27 mouse cellular contexts compared by ENCODE assay signal in the genomic region with DNA sequence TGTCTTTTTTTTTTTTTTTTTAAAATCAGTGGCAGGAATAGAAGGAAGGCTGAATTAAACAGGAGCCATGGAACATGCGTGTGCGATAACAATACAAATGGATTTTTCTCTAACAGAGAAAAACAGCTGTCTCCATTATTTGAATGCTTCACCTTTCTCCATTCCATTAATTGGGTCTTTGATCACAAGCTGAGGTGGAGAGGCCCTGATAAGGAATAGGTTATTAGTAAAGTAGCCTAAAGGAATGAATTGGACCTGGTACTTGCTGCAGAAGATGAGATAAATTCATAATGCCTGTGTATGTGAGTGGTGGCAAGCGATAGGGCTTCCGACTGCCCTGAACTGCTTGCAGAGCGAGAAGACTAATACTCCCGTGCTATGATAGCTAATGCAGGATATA.
DNase-seq lines count a peak whose midpoint lies in the region; ATAC-seq lines count a peak whose summit lies in the region.
"Had no signal": no experiment of that assay in that cellular context is flagged by ENCODE, and none has a peak within 500 bp of the region (broad histone marks: within the 10 kb centered on the region; RNA-seq: fewer than 3 reads in every experiment).

No protein-coding gene starts in this region.

- H3K27ac ChIP-seq in kidney, embryonic 15.5 days = 0 out of 2 replicates have a peak overlapping the region, but pooled peaks have one; percentile 39
- H3K27ac ChIP-seq in kidney, embryonic 16.5 days (ENCODE audit: low read length) = no peak overlapping the region
- peak overlapping the region; percentile 81 for H3K27ac ChIP-seq in hindbrain, embryonic 13.5 days
- peak overlapping the region; percentile 63; the same call in 1 of the 2 replicates for H3K27ac ChIP-seq in midbrain, embryonic 14.5 days (replicated peaks; ENCODE audit: low read depth, low read length)
- 0 out of 2 replicates have a peak overlapping the region, but pooled peaks have one; percentile 35 for H3K27ac ChIP-seq in neural tube, embryonic 14.5 days (ENCODE audit: low read depth, low read length)
- H3K27ac ChIP-seq: forebrain, embryonic 10.5 days; left cerebral cortex, adult 2 months; limb, embryonic 12.5 days; liver, embryonic 15.5 days had no signal

- no peaks in the 10 kb centered on the region for H3K27me3 ChIP-seq in kidney, embryonic 15.5 days
- H3K27me3 ChIP-seq in kidney, embryonic 16.5 days (ENCODE audit: insufficient read depth, low read length) = no peaks in the 10 kb centered on the region
- no peaks in the 10 kb centered on the region for H3K27me3 ChIP-seq in hindbrain, embryonic 13.5 days
- no peaks in the 10 kb centered on the region for H3K27me3 ChIP-seq in midbrain, embryonic 14.5 days (ENCODE audit: control insufficient read depth, insufficient read depth, low read length)
- H3K27me3 ChIP-seq in neural tube, embryonic 14.5 days (ENCODE audit: control insufficient read depth, insufficient read depth, low read length) = no peaks in the 10 kb centered on the region
- H3K27me3 ChIP-seq: embryonic facial prominence, embryonic 13.5 days; limb, embryonic 12.5 days; liver, embryonic 15.5 days; Patski had no signal

- peak; percentile 71 for DNase-seq in midbrain, embryonic 14.5 days
- no peak for DNase-seq in gastrocnemius, adult 18-20 months (ENCODE audit: low spot score)
- no peak for DNase-seq in layer of hippocampus, adult 18-20 months (ENCODE audit: low spot score in 2 of 2)
- DNase-seq: adrenal gland, postnatal 10 days; cerebellum, adult 11-12 months; cerebellum, adult 9-11 months; gastrocnemius, postnatal 14 days; heart, postnatal 14 days; kidney, adult 8-10 months; kidney, postnatal 14 days; lung, embryonic 14.5 days; lung, postnatal 36 days; retina, postnatal 1 day; right cerebral cortex, postnatal 14 days; thymus, postnatal 4 days had no signal

- 70% methylated on average over 6 of the region's 6 CpGs for WGBS in kidney, embryonic 15.5 days
- WGBS in kidney, embryonic 16.5 days = 77% methylated on average over 6 of the region's 6 CpGs
- 51% methylated on average over 6 of the region's 6 CpGs for WGBS in hindbrain, embryonic 13.5 days
- WGBS in midbrain, embryonic 14.5 days = 54% methylated on average over 6 of the region's 6 CpGs
- WGBS in neural tube, embryonic 14.5 days = 60% methylated on average over 6 of the region's 6 CpGs

- no peak overlapping the region for H3K9ac ChIP-seq in kidney, embryonic 15.5 days
- H3K9ac ChIP-seq in kidney, embryonic 16.5 days (replicated peaks; ENCODE audit: low read length) = no peak overlapping the region
- no peak overlapping the region for H3K9ac ChIP-seq in hindbrain, embryonic 13.5 days
- no peak overlapping the region for H3K9ac ChIP-seq in midbrain, embryonic 14.5 days (replicated peaks; ENCODE audit: low read length)
- H3K9ac ChIP-seq in neural tube, embryonic 14.5 days (replicated peaks; ENCODE audit: low read depth, low read length) = no peak overlapping the region
- H3K9ac ChIP-seq: embryonic facial prominence, embryonic 13.5 days; limb, embryonic 12.5 days; liver, embryonic 15.5 days; lung, embryonic 14.5 days had no signal

- no peak for ATAC-seq in kidney, embryonic 15.5 days (replicated peaks; ENCODE audit: low FRiP score)
- ATAC-seq in kidney, embryonic 16.5 days (ENCODE audit: low FRiP score, low TSS enrichment) = no peak
- ATAC-seq in hindbrain, embryonic 13.5 days (ENCODE audit: low FRiP score) = peak; percentile 73
- peak; percentile 76; the same call in 1 of the 2 replicates for ATAC-seq in midbrain, embryonic 14.5 days (ENCODE audit: low FRiP score, low TSS enrichment)
- peak; percentile 60; the same call in 1 of the 2 replicates for ATAC-seq in neural tube, embryonic 14.5 days (ENCODE audit: low read depth)
- ATAC-seq: forebrain, embryonic 16.5 days; intestine, embryonic 16.5 days; Patski had no signal

- H3K4me1 ChIP-seq in kidney, embryonic 15.5 days = peaks cover 7% of the 10 kb centered on the region
- H3K4me1 ChIP-seq in kidney, embryonic 16.5 days (ENCODE audit: insufficient read depth, low read length) = peaks cover 8% of the 10 kb centered on the region; the same call in 1 of the 2 replicates
- H3K4me1 ChIP-seq in hindbrain, embryonic 13.5 days (replicated peaks) = peaks cover 14% of the 10 kb centered on the region
- H3K4me1 ChIP-seq in midbrain, embryonic 14.5 days (ENCODE audit: control insufficient read depth, insufficient read depth, low read length) = 0 out of 2 replicates have a peak, but pooled peaks cover 10% of the 10 kb centered on the region
- H3K4me1 ChIP-seq in neural tube, embryonic 14.5 days (ENCODE audit: control insufficient read depth, insufficient read depth, low read length) = 0 out of 2 replicates have a peak, but pooled peaks cover 3% of the 10 kb centered on the region
- H3K4me1 ChIP-seq: forebrain, embryonic 10.5 days; limb, embryonic 12.5 days; liver, embryonic 15.5 days had no signal

- H3K36me3 ChIP-seq in kidney, embryonic 15.5 days = no peaks in the 10 kb centered on the region
- no peaks in the 10 kb centered on the region for H3K36me3 ChIP-seq in kidney, embryonic 16.5 days (ENCODE audit: insufficient read depth, low read length)
- no peaks in the 10 kb centered on the region for H3K36me3 ChIP-seq in hindbrain, embryonic 13.5 days
- no peaks in the 10 kb centered on the region for H3K36me3 ChIP-seq in midbrain, embryonic 14.5 days (ENCODE audit: control insufficient read depth, insufficient read depth, low read length)
- H3K36me3 ChIP-seq in neural tube, embryonic 14.5 days (ENCODE audit: control insufficient read depth, insufficient read depth, low read length) = no peaks in the 10 kb centered on the region
- H3K36me3 ChIP-seq: embryonic facial prominence, embryonic 13.5 days; forebrain, embryonic 10.5 days; limb, embryonic 12.5 days; liver, embryonic 15.5 days had no signal

- H3K4me2 ChIP-seq in kidney, embryonic 15.5 days = no peak overlapping the region
- H3K4me2 ChIP-seq in kidney, embryonic 16.5 days (replicated peaks; ENCODE audit: low read depth, low read length) = no peak overlapping the region
- no peak overlapping the region; the same call in 1 of the 2 replicates for H3K4me2 ChIP-seq in hindbrain, embryonic 13.5 days
- H3K4me2 ChIP-seq in midbrain, embryonic 14.5 days (ENCODE audit: low read length) = peak overlapping the region; percentile 15; the same call in 1 of the 2 replicates
- H3K4me2 ChIP-seq in neural tube, embryonic 14.5 days (ENCODE audit: low read depth, low read length) = no peak overlapping the region
- H3K4me2 ChIP-seq: embryonic facial prominence, embryonic 13.5 days; limb, embryonic 12.5 days; liver, embryonic 15.5 days; lung, embryonic 14.5 days had no signal

- H3K9me3 ChIP-seq in kidney, embryonic 15.5 days (replicated peaks) = no peaks in the 10 kb centered on the region
- no peaks in the 10 kb centered on the region for H3K9me3 ChIP-seq in kidney, embryonic 16.5 days (ENCODE audit: low read length)
- no peaks in the 10 kb centered on the region for H3K9me3 ChIP-seq in hindbrain, embryonic 13.5 days
- H3K9me3 ChIP-seq in midbrain, embryonic 14.5 days (ENCODE audit: control insufficient read depth, low read length) = no peaks in the 10 kb centered on the region
- no peaks in the 10 kb centered on the region for H3K9me3 ChIP-seq in neural tube, embryonic 14.5 days (ENCODE audit: control insufficient read depth, low read length)
- H3K9me3 ChIP-seq: embryonic facial prominence, embryonic 13.5 days; forebrain, embryonic 10.5 days; limb, embryonic 12.5 days; liver, embryonic 15.5 days had no signal

- no peak overlapping the region for H3K4me3 ChIP-seq in kidney, embryonic 15.5 days (replicated peaks)
- no peak overlapping the region for H3K4me3 ChIP-seq in kidney, embryonic 16.5 days (ENCODE audit: low read length)
- no peak overlapping the region for H3K4me3 ChIP-seq in hindbrain, embryonic 13.5 days
- H3K4me3 ChIP-seq in midbrain, embryonic 14.5 days (replicated peaks; ENCODE audit: low read depth, low read length) = no peak overlapping the region
- H3K4me3 ChIP-seq in neural tube, embryonic 14.5 days (ENCODE audit: low read depth, low read length) = no peak overlapping the region
- H3K4me3 ChIP-seq: embryonic facial prominence, embryonic 13.5 days; forebrain, embryonic 10.5 days; left cerebral cortex, adult 2 months; limb, embryonic 12.5 days; liver, embryonic 15.5 days had no signal

Comparison
In these comparisons a context has a peak if more than half of its experiments do, and no peak if none do; other contexts are left out.
1. ATAC-seq: peak in hindbrain, embryonic 13.5 days (single experiment), midbrain, embryonic 14.5 days (single experiment) and neural tube, embryonic 14.5 days (single experiment); none in kidney, embryonic 15.5 days (single experiment) and kidney, embryonic 16.5 days (single experiment).